Mouse (Mus musculus) olfactory bulb, adult 2 months (tissue): ENCODE measurements around the gene Olfr605.

Experiments used
- CTCF ChIP-seq: fragments of 200-500 bp; IDR thresholded peaks from 2 replicates; pipeline ENCODE4 v1.5.1; 2012; ENCODE audit warnings: low read depth, mild to moderate bottlenecking, low read length, moderate library complexity; ENCODE audit not compliant: insufficient read depth
- POLR2A ChIP-seq: fragments of 200-500 bp; IDR thresholded peaks from 2 replicates; pipeline ENCODE4 v1.6.1; 2012; ENCODE audit warnings: mild to moderate bottlenecking, low read depth, low read length, moderate library complexity; ENCODE audit not compliant: insufficient read depth

DNA sequence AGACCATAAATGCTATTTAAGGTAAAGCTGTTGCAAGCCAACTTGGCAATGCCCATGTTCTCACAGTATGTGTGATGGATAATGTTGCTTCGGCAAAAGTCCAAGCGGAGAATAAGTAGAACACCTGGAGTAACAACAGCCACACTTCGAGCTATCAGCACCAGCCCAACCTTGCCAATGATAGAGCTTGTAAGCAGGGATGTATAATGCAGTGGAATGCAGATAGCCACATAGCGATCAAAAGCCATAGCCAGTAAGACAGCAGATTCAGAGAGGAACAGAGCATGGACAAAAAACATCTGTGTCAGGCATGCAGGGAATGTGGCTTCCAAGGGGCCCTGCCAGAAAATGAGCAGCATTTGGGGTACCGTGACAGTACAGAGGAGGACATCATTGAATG is 15.4 kb upstream of the Olfr605 start:
- TF ChIP-seq CTCF (no peak), POLR2A (no peak)
